Mouse (Mus musculus) intestine, postnatal 0 days (tissue): ENCODE data around the gene Ccdc194. TPM values are rescaled to one million over a fixed set of nuclear protein-coding genes. Genes with fewer than 3 reads are reported as not detected.

Source experiments
- ATAC-seq: fragments of 200-750 bp; cut with Nextera tagmentation; 2 replicates; pipeline ENCODE4 v1.8.0; 2017; ENCODE audit warnings: mild to moderate bottlenecking, moderate TSS enrichment, moderate library complexity
- H3K27ac ChIP-seq: fragments of 300-500 bp; sonication (generic); 2 replicates; pipeline ENCODE4 v1.5.1; 2014; ENCODE audit warnings: mild to moderate bottlenecking, low read depth, low read length, moderate library complexity
- H3K27me3 ChIP-seq: fragments of 300-500 bp; sonication (generic); replicated peaks from 2 replicates; pipeline ENCODE4 v1.6.1; 2014; ENCODE audit warnings: low read length, mixed read lengths; ENCODE audit not compliant: control insufficient read depth, insufficient read depth
- H3K36me3 ChIP-seq: fragments of 300-500 bp; sonication (generic); 2 replicates; pipeline ENCODE4 v1.6.1; 2014; ENCODE audit warnings: mild to moderate bottlenecking, moderate library complexity; ENCODE audit not compliant: control insufficient read depth, insufficient read depth
- H3K4me1 ChIP-seq: fragments of 300-500 bp; sonication (generic); replicated peaks from 2 replicates; pipeline ENCODE4 v1.6.1; 2014; ENCODE audit warnings: antibody characterized with exemption, low read length, mixed read lengths; ENCODE audit not compliant: control insufficient read depth, insufficient read depth
- H3K4me2 ChIP-seq: fragments of 300-500 bp; sonication (generic); replicated peaks from 2 replicates; pipeline ENCODE4 v1.6.1; 2014; ENCODE audit warnings: low read depth, mild to moderate bottlenecking, moderate library complexity
- H3K4me3 ChIP-seq: fragments of 300-500 bp; sonication (generic); 2 replicates; pipeline ENCODE4 v1.5.1; 2014; ENCODE audit warnings: low read depth, low read length
- H3K9ac ChIP-seq: fragments of 300-500 bp; sonication (generic); 2 replicates; pipeline ENCODE4 v1.6.1; 2014; ENCODE audit warnings: mild to moderate bottlenecking, low read depth, low read length
- H3K9me3 ChIP-seq: fragments of 300-500 bp; sonication (generic); 2 replicates; pipeline ENCODE4 v1.6.1; 2016; ENCODE audit warnings: mixed run types; ENCODE audit not compliant: control insufficient read depth
- CTCF ChIP-seq: sonication (generic); IDR thresholded peaks from 2 replicates; pipeline ENCODE4 v1.5.1; 2016; ENCODE audit warnings: low read depth, mild to moderate bottlenecking, control low read depth, antibody characterized with exemption, moderate library complexity
- WGBS: fragments of 180-500 bp; shearing (Covaris S2); extraction: QIAGEN DNeasy Blood & Tissue Kit; methylation state at CpG from one replicate; pipeline ENCODE4 v1.1.7; 2014; 5-methylcytosine and 5-hydroxymethylcytosine counted together
- polyA plus RNA-seq: library from polyadenylated mRNA; unstranded; fragments of >200 nt; fragmentation: Nextera tagmentation; extraction: Ambion mirVana; gene quantifications from 2 replicates; pipeline ENCODE4 v1.2.1, GENCODE M21; 2015

Ccdc194 gene
- polyA plus RNA-seq, 1 experiment from 2014 or later = 0.08 TPM

GRCm38 (mm10) chr8:71486136-71486529 lies 39.4 kb downstream of the Ccdc194 start:
- Histone ChIP-seq H3K4me3 (peak overlapping the region; percentile 68), H3K4me1 (peaks cover 9% of the 10 kb centered on the region), H3K27me3 (no peaks in the 10 kb centered on the region), H3K9ac (no peak overlapping the region; the same call in 1 of the 2 replicates), H3K27ac (no peak overlapping the region), H3K4me2 (peak overlapping the region; percentile 93), H3K36me3 (peaks cover 3% of the 10 kb centered on the region; the same call in 1 of the 2 replicates), H3K9me3 (no peaks in the 10 kb centered on the region)
- WGBS = 9% methylated on average over 7 of the region's 7 CpGs
- no peak for ATAC-seq
- no peak for TF ChIP-seq CTCF

DNA sequence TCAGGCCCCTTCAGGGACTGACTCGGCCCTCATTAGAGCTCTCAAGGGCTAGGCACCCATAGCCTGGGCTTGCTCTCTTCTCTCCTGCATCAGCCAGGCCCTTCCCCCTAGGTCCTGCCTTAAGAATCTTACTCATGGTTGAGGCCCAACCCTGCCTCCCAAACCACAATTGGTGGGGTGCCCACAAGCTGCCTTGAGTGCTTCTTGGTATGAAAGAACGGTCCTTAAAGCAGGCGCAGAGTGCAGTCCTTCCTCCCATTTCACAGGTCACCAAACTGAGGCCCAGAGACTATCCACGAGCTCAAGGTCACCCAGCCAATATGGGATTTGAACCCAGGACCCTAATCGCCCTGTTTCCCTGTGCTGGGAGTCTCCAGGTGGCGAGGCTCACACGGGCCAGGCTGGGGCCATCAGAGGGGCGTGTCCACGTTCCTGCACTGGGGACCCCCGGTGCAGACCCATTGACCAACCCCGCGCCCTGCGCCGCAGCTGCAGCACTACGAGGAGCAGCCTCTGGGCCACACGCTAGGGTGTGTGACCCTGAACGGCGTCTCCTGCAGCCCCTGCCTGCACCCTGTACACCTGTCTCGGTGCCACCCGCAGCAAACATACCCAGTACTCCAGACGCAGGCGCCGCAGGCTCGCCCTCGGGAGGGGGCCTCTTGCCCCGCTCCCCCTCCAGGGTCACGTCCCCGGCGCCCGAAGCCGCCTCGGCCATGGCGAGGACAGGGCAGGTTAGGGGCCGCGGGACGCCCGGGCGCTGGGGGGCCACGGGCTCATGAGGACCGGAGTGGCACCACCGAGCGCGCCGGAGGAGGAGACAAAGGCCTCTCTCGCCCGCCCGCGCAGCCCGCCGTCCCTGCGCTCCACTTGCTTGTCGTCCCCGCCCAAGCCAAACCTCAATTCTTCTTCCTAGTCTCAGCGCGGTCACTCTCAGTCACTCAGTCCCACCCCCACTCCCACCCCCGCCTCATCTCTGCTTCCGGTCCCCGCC lies 40.1 kb downstream of the Ccdc194 start, which contains the start of gene Ano8:
Ano8 (minus strand) TSS at position 822 of the 994 bp plus-strand sequence.
- Histone ChIP-seq H3K4me2 (peak within 1 kb of the TSS; percentile 93), H3K27me3 (no peaks in the 10 kb centered on the region), H3K4me3 (peak within 1 kb of the TSS; percentile 68), H3K9me3 (no peaks in the 10 kb centered on the region), H3K36me3 (no peaks in the 10 kb centered on the region; the same call in 1 of the 2 replicates), H3K9ac (peak within 1 kb of the TSS; percentile 64), H3K27ac (no peak within 1 kb of the TSS), H3K4me1 (peaks cover 9% of the 10 kb centered on the region)
- TF ChIP-seq CTCF = no peak
- whole genome bisulfite sequencing = 7% methylated on average over 50 of the region's 58 CpGs
- peak; percentile 29 for ATAC-seq

GRCm38 (mm10) chr8:71484736-71485135 lies 40.8 kb downstream of the Ccdc194 start:
- no peaks in the 10 kb centered on the region for H3K27me3 ChIP-seq
- TF ChIP-seq CTCF = no peak
- H3K9me3 ChIP-seq = no peaks in the 10 kb centered on the region
- 91% methylated on average over 19 of the region's 19 CpGs for whole genome bisulfite sequencing
- no peak overlapping the region for H3K27ac ChIP-seq
- no peaks in the 10 kb centered on the region for H3K36me3 ChIP-seq
- peaks cover 9% of the 10 kb centered on the region for H3K4me1 ChIP-seq
- no peak overlapping the region for H3K9ac ChIP-seq
- ATAC-seq = no peak
- H3K4me2 ChIP-seq = peak overlapping the region; percentile 93; the same call in 1 of the 2 replicates
- no peak overlapping the region for H3K4me3 ChIP-seq

GRCm38 (mm10) chr8:71483932-71484331 lies 41.6 kb downstream of the Ccdc194 start:
- no peak for TF ChIP-seq CTCF
- no peak overlapping the region for H3K27ac ChIP-seq
- H3K9me3 ChIP-seq = no peaks in the 10 kb centered on the region
- H3K4me3 ChIP-seq = no peak overlapping the region
- no peak for ATAC-seq
- WGBS = 55% methylated on average over 8 of the region's 8 CpGs
- H3K4me1 ChIP-seq = peaks cover 6% of the 10 kb centered on the region
- H3K36me3 ChIP-seq = 0 out of 2 replicates have a peak, but pooled peaks cover 2% of the 10 kb centered on the region
- H3K9ac ChIP-seq = no peak overlapping the region
- no peak overlapping the region for H3K4me2 ChIP-seq
- no peaks in the 10 kb centered on the region for H3K27me3 ChIP-seq

DNA sequence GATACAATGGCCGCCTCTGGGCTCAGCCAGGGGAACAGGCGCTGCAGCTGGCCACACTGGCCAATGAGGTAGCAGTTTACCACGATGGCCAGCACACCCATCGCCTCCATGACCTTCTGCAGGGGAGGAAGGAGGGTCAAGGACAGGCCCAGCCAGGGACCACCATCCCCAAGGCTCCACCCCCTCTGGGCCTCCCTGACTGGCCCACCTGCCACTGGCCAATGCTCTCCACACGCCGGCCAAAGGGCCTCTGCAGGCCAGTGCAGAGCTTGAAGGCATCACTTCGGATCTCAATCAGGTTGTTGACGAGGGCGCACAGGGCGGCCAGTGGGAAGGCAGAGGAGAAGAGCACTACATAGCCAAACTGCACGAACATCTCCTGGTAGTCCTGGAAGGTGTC lies 46.6 kb downstream of the Ccdc194 start:
- H3K4me1 ChIP-seq = no peaks in the 10 kb centered on the region; the same call in 1 of the 2 replicates
- WGBS = 92% methylated on average over 11 of the region's 11 CpGs
- H3K4me2 ChIP-seq = no peak overlapping the region
- H3K9me3 ChIP-seq = no peaks in the 10 kb centered on the region
- no peak overlapping the region for H3K27ac ChIP-seq
- no peak for ATAC-seq
- no peaks in the 10 kb centered on the region for H3K27me3 ChIP-seq
- no peak overlapping the region for H3K9ac ChIP-seq
- TF ChIP-seq CTCF = no peak
- H3K4me3 ChIP-seq = no peak overlapping the region
- H3K36me3 ChIP-seq = peaks cover 10% of the 10 kb centered on the region; the same call in 1 of the 2 replicates

GRCm38 (mm10) chr8:71477196-71477845 lies 48.2 kb downstream of the Ccdc194 start:
- Histone ChIP-seq H3K27me3 (no peaks in the 10 kb centered on the region), H3K4me1 (no peaks in the 10 kb centered on the region; the same call in 1 of the 2 replicates), H3K4me3 (peak overlapping the region; percentile 65; the same call in 1 of the 2 replicates), H3K4me2 (peak overlapping the region; percentile 85), H3K36me3 (peaks cover 23% of the 10 kb centered on the region), H3K9ac (0 out of 2 replicates have a peak overlapping the region, but pooled peaks have one; percentile 64), H3K27ac (no peak overlapping the region), H3K9me3 (no peaks in the 10 kb centered on the region)
- 56% methylated on average over 14 of the region's 14 CpGs for WGBS
- peak; percentile 71 for TF ChIP-seq CTCF
- ATAC-seq = no peak
